Mouse (Mus musculus) urinary bladder, adult 18-20 months (tissue): ENCODE data around the gene Vtcn1.
A peak's percentile ranks its signal among the peaks of the same experiment; 100 is the strongest.

Experiments used
- DNase-seq, 2 experiments: peaks; one replicate each; pipeline ENCODE4 v3.0.0; 2022; ENCODE audit warnings: low spot score in 2 of 2, mixed read lengths in 2 of 2

Gene Vtcn1

GRCm38 (mm10) chr3:100920611-100921140 is 95.4 kb downstream of the Vtcn1 start:
- no peak for DNase-seq

GRCm38 (mm10) chr3:100921825-100922505 is 96.7 kb downstream of the Vtcn1 start, which contains the start of gene Trim45:
Gene Trim45 (plus strand): TSS chr3:100922202.
- DNase-seq: peak; percentile 95 to 99

GRCm38 (mm10) chr3:100922506-100923375 is 97.5 kb downstream of the Vtcn1 start:
- DNase-seq: no peak

- DNase-seq: no peak
These were observed 98.9 kb downstream of the Vtcn1 start for GRCm38 (mm10) chr3:100924065-100924732.

GRCm38 (mm10) chr3:100925176-100925575 is 99.9 kb downstream of the Vtcn1 start:
- no peak for DNase-seq

GRCm38 (mm10) chr3:100931332-100932076 is 106.2 kb downstream of the Vtcn1 start:
- DNase-seq: no peak

GRCm38 (mm10) chr3:100932077-100932944 is 107.1 kb downstream of the Vtcn1 start:
- no peak for DNase-seq

GRCm38 (mm10) chr3:100935521-100935920 is 110.3 kb downstream of the Vtcn1 start:
- no peak for DNase-seq

GRCm38 (mm10) chr3:100936201-100936600 is 110.9 kb downstream of the Vtcn1 start:
- DNase-seq: no peak

- no peak for DNase-seq
These were observed 113.0 kb downstream of the Vtcn1 start for GRCm38 (mm10) chr3:100938211-100938610.

GRCm38 (mm10) chr3:100940496-100941037 is 115.3 kb downstream of the Vtcn1 start:
- DNase-seq: peak in 1 of 2 experiments; percentile 22
